Mouse (Mus musculus) megakaryocyte, embryonic 14.5 days (primary cell): ENCODE data around the gene Plgrkt.

Source experiments
- FLI1 ChIP-seq: IDR thresholded peaks from 2 replicates; pipeline ENCODE4 v1.6.1; 2012; ENCODE audit warnings: low read length, inconsistent platforms, mixed read lengths
- GATA1 ChIP-seq: IDR thresholded peaks from 3 replicates; pipeline ENCODE4 v1.6.1; 2012; ENCODE audit warnings: mixed read lengths, low read length, inconsistent platforms, borderline replicate concordance

DNA sequence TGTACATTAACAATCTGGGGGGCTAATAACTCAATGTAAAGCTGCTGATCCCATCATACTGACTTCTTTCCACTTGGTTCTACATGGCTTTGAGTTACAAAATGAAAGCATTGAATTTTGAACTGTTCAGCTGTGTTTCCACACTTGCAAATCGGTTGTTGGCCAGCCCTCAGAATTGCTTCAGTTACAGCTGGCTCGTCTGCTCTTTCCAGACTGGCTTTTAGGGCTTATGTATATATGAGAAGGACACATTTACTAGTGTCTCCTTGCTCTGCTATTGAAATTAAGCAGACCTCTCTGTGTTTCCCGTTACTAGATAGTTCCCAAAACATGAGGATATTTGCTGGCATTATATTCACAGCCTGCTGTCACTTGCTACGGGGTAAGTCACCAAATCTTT lies 4.9 kb upstream of the Plgrkt start:
- no peak for TF ChIP-seq GATA1
- TF ChIP-seq FLI1 = no peak
